Mouse (Mus musculus) neutrophil, adult 5-6 weeks (primary cell): ENCODE results near the gene Gm2381. TPM values are rescaled to one million over a fixed set of nuclear protein-coding genes. Genes with fewer than 3 reads are reported as not detected.
"Not testable (repeated sequence)": the region's sequence is repeated elsewhere in the genome, so short reads cannot be mapped to it uniquely, and the experiment has no call there.

Source experiments
- ATAC-seq: fragments of 151-379, 151-347 bp; 2 replicates; pipeline ENCODE4 v1.8.0; 2017; ENCODE audit warnings: mild to moderate bottlenecking, moderate TSS enrichment; ENCODE audit not compliant: insufficient number of reproducible peaks, poor library complexity, low FRiP score, severe bottlenecking; ENCODE audit errors: extremely low read depth
- total RNA-seq: library from RNA; stranded (forward); fragments of 200-1000 nt; gene quantifications from 2 replicates; pipeline ENCODE4 v1.2.3, GENCODE M21; 2017

Gene Gm2381
- total RNA-seq, result 0.12 TPM in 1 of 2 replicates, not detected in the other

- not testable (repeated sequence) for ATAC-seq
Measured at GRCm38 (mm10) chr7:42866801-42867458, at the start of gene Gm2381. TSS of gene Gm2381 (minus strand) at chr7:42867234.

- ATAC-seq, result not testable (repeated sequence)
Measured at GRCm38 (mm10) chr7:42898067-42898466, 31.0 kb upstream of the Gm2381 start.

GRCm38 (mm10) chr7:42878090-42878489 lies 11.1 kb upstream of the Gm2381 start:
- ATAC-seq, result no peak

- ATAC-seq, result not testable (repeated sequence)
Measured at GRCm38 (mm10) chr7:42838366-42838765, 28.7 kb downstream of the Gm2381 start.

- no peak for ATAC-seq
Measured at GRCm38 (mm10) chr7:42832221-42832620, 34.8 kb downstream of the Gm2381 start.

GRCm38 (mm10) chr7:42793425-42793824 lies 73.6 kb downstream of the Gm2381 start, which contains the start of gene Vmn2r62:
TSS of gene Vmn2r62 (minus strand) at chr7:42793525.
- ATAC-seq, result not testable (repeated sequence)

Other genes starting within 250 kb of the Gm2381 start
- gene Zfp976, start 224.6 kb downstream of the Gm2381 start, total RNA-seq, result 0.25 and 0.70 TPM in 2 replicates
- gene Zfp975, start 174.5 kb downstream of the Gm2381 start, total RNA-seq, result 2.0 and 2.1 TPM in 2 replicates
- not detected in 2 replicates for gene Gm17067, start 140.2 kb downstream of the Gm2381 start, total RNA-seq
- gene Vmn2r62, start 73.7 kb downstream of the Gm2381 start, total RNA-seq, result not detected in 2 replicates
- gene Vmn2r63, start 66.6 kb upstream of the Gm2381 start, total RNA-seq, result under 0.01 TPM in 1 of 2 replicates, not detected in the other
- gene Gm9268, start 151.5 kb upstream of the Gm2381 start, total RNA-seq, result not detected in 2 replicates
- not detected in 2 replicates for gene Zfp936, start 247.0 kb upstream of the Gm2381 start, total RNA-seq